Mouse (Mus musculus) cerebellum, adult 2 months (tissue): ENCODE data around the gene 1600012H06Rik.

Experiments
- CTCF ChIP-seq: fragments of 200-500 bp; IDR thresholded peaks from 2 replicates; pipeline ENCODE4 v1.5.1; 2011; ENCODE audit warnings: low read depth, mild to moderate bottlenecking, control low read depth, low read length, moderate library complexity, borderline replicate concordance; ENCODE audit not compliant: insufficient read depth
- POLR2A ChIP-seq: fragments of 200-500 bp; IDR thresholded peaks from 2 replicates; pipeline ENCODE4 v1.6.1; 2011; ENCODE audit warnings: low read length, control low read depth, borderline replicate concordance; ENCODE audit not compliant: insufficient read depth

DNA sequence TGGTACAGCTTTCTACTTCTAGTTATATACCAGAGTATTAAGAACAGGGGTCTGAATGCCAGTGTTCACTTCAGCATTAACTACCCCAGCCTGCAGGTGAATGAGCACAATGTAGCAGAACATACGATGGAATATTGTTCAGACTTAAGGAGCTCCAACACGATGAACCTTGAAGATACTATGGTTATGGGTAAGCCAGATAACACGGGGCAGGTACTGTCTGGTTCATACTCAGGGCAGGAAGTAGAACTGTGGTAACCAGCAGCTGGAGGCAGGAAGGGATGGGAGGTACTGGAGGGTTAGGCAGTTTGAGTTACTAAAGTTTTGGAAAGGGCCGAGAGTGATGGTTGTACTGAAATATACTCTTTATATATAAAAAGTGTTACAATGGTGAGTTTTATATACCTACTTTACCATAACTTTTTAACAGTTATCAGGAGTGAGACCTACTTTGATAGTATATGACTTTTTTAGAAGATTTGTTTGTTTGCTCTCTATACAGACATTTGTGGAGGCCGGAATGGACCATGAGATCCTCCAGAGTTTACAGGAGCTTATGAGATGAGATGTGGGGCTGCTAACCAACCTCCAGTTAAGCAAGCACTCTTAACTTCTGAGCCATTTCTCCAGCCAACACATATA is 15.8 kb downstream of the 1600012H06Rik start:
- no peak for TF ChIP-seq CTCF
- TF ChIP-seq POLR2A, result no peak
